ENCODE assay signal across 8 mouse cellular contexts in genomic region chr11:97432015-97432414, GRCm38 (mm10). TPM values are rescaled to one million over a fixed set of nuclear protein-coding genes. Genes with fewer than 3 reads are reported as not detected.
A peak's percentile ranks its signal among the peaks of the same experiment; 100 is the strongest.
DNase-seq lines count a peak whose midpoint lies in the region; ATAC-seq and TF ChIP-seq lines count a peak whose summit lies in the region.

No protein-coding gene starts in this region.

- H3K4me2 ChIP-seq in forebrain, embryonic 14.5 days (ENCODE audit: low read length), result no peak overlapping the region
- H3K4me2 ChIP-seq in forebrain, embryonic 15.5 days (replicated peaks), result no peak overlapping the region

- no peaks in the 10 kb centered on the region for H3K27me3 ChIP-seq in forebrain, embryonic 14.5 days (replicated peaks; ENCODE audit: control insufficient read depth, insufficient read depth, low read length)
- H3K27me3 ChIP-seq in forebrain, embryonic 15.5 days, result no peaks in the 10 kb centered on the region

- TF ChIP-seq CTCF in olfactory bulb, adult 2 months (IDR thresholded peaks at IDR 0.05; ENCODE audit: insufficient read depth, low read depth, low read length), result peak; percentile 78

- no peaks in the 10 kb centered on the region for H3K36me3 ChIP-seq in forebrain, embryonic 14.5 days (ENCODE audit: control insufficient read depth, insufficient read depth, low read length)
- no peaks in the 10 kb centered on the region for H3K36me3 ChIP-seq in forebrain, embryonic 15.5 days

- no peak overlapping the region for H3K4me3 ChIP-seq in forebrain, embryonic 14.5 days (ENCODE audit: low read depth, low read length)
- no peak overlapping the region for H3K4me3 ChIP-seq in forebrain, embryonic 15.5 days
- no peak overlapping the region for H3K4me3 ChIP-seq in olfactory bulb, adult 2 months (ENCODE audit: insufficient read depth, low read depth, low read length)

- 4% methylated on average over 3 of the region's 3 CpGs for WGBS in forebrain, embryonic 14.5 days
- WGBS in forebrain, embryonic 15.5 days, result 11% methylated on average over 3 of the region's 3 CpGs
- 16% methylated on average over 3 of the region's 3 CpGs for WGBS in olfactory bulb, adult 2 months

- peaks cover 4% of the 10 kb centered on the region; the same call in 1 of the 2 replicates for H3K4me1 ChIP-seq in forebrain, embryonic 14.5 days (ENCODE audit: control insufficient read depth, insufficient read depth, low read length)
- peaks cover 20% of the 10 kb centered on the region for H3K4me1 ChIP-seq in forebrain, embryonic 15.5 days
- peaks cover 26% of the 10 kb centered on the region for H3K4me1 ChIP-seq in olfactory bulb, adult 2 months (ENCODE audit: control insufficient read depth, insufficient read depth, low read length)

- no peak overlapping the region for H3K9ac ChIP-seq in forebrain, embryonic 14.5 days (ENCODE audit: low read length)
- H3K9ac ChIP-seq in forebrain, embryonic 15.5 days (replicated peaks), result no peak overlapping the region

- H3K9me3 ChIP-seq in forebrain, embryonic 14.5 days (replicated peaks; ENCODE audit: control insufficient read depth, low read length), result no peaks in the 10 kb centered on the region
- no peaks in the 10 kb centered on the region for H3K9me3 ChIP-seq in forebrain, embryonic 15.5 days

- no peak overlapping the region for H3K27ac ChIP-seq in forebrain, embryonic 14.5 days (ENCODE audit: low read depth, low read length)
- no peak overlapping the region for H3K27ac ChIP-seq in forebrain, embryonic 15.5 days (replicated peaks)
- H3K27ac ChIP-seq in olfactory bulb, adult 2 months (ENCODE audit: insufficient read depth, low read depth, low read length), result no peak overlapping the region

- no peak for ATAC-seq in forebrain, embryonic 14.5 days
- ATAC-seq in forebrain, embryonic 15.5 days (replicated peaks), result no peak

- no peak for TF ChIP-seq POLR2A in olfactory bulb, adult 2 months (IDR thresholded peaks at IDR 0.05; ENCODE audit: insufficient read depth, low read depth, low read length)

- DNase-seq in forebrain, embryonic 14.5 days (ENCODE audit: low spot score), result peak; percentile 44
- DNase-seq in ovary, postnatal 14 days (ENCODE audit: low spot score), result peak; percentile 47
- DNase-seq in ovary, adult 18-20 months (ENCODE audit: low spot score), result no peak
- DNase-seq in cerebellum, adult 9-10 months, result peak; percentile 84
- DNase-seq in kidney, postnatal 4 days, result peak; percentile 76 to 80
- DNase-seq in layer of hippocampus, adult 11-12 months (ENCODE audit: low spot score), result no peak

RNA-seq across cellular contexts. Expression of gene Arhgap23, which starts 16.7 kb away (rescaled TPM):
- polyA plus RNA-seq in forebrain, embryonic 14.5 days (2014; fragmentation: Nextera tagmentation; extraction: Ambion mirVana), result 5.4 and 6.3 TPM in 2 replicates
- polyA plus RNA-seq in forebrain, embryonic 15.5 days (2015; fragmentation: Nextera tagmentation; extraction: Ambion mirVana), result 7.1 and 8.4 TPM in 2 replicates
- polyA plus RNA-seq in olfactory bulb, adult 2 months (2012; ENCODE audit: insufficient read depth, insufficient read length, low replicate concordance, missing spikeins), result not detected in 2 replicates

Comparison
In these comparisons a context has a peak if more than half of its experiments do, and no peak if none do; other contexts are left out.
1. DNase-seq: peak in forebrain, embryonic 14.5 days (single experiment), ovary, postnatal 14 days (single experiment), cerebellum, adult 9-10 months (single experiment) and kidney, postnatal 4 days (2 of 2); none in ovary, adult 18-20 months (single experiment) and layer of hippocampus, adult 11-12 months (single experiment).